9 mouse cellular contexts compared by ENCODE assay signal in genomic region chr4:40843726-40844125, GRCm38 (mm10). TPM values are rescaled to one million over a fixed set of nuclear protein-coding genes. Genes with fewer than 3 reads are reported as not detected.
DNase-seq lines count a peak whose midpoint lies in the region; ATAC-seq lines count a peak whose summit lies in the region.
"Had no signal": no experiment of that assay in that cellular context is flagged by ENCODE, and none has a peak within 500 bp of the region (broad histone marks: within the 10 kb centered on the region; RNA-seq: fewer than 3 reads in every experiment).

No protein-coding gene starts in this region.

- no peak overlapping the region for H3K4me2 ChIP-seq in midbrain, embryonic 11.5 days
- no peak overlapping the region for H3K4me2 ChIP-seq in forebrain, embryonic 15.5 days (replicated peaks)
- H3K4me2 ChIP-seq in neural tube, embryonic 14.5 days (ENCODE audit: low read depth, low read length), result no peak overlapping the region

- no peak overlapping the region for H3K9ac ChIP-seq in midbrain, embryonic 11.5 days (ENCODE audit: low read length)
- H3K9ac ChIP-seq in forebrain, embryonic 15.5 days (replicated peaks), result no peak overlapping the region
- H3K9ac ChIP-seq in neural tube, embryonic 14.5 days (replicated peaks; ENCODE audit: low read depth, low read length), result no peak overlapping the region

- peak overlapping the region; percentile 63 for H3K27ac ChIP-seq in midbrain, embryonic 10.5 days (replicated peaks)
- no peak overlapping the region for H3K27ac ChIP-seq in midbrain, embryonic 11.5 days (ENCODE audit: low read depth, low read length)
- H3K27ac ChIP-seq in forebrain, embryonic 15.5 days (replicated peaks), result peak overlapping the region; percentile 66
- H3K27ac ChIP-seq in neural tube, embryonic 14.5 days (ENCODE audit: low read depth, low read length), result peak overlapping the region; percentile 64; the same call in 1 of the 2 replicates

- 73% methylated on average over 8 of the region's 8 CpGs for WGBS in midbrain, embryonic 10.5 days
- WGBS in midbrain, embryonic 11.5 days, result 62% methylated on average over 8 of the region's 8 CpGs
- 73% methylated on average over 8 of the region's 8 CpGs for WGBS in forebrain, embryonic 15.5 days
- WGBS in neural tube, embryonic 14.5 days, result 76% methylated on average over 8 of the region's 8 CpGs

- ATAC-seq in midbrain, embryonic 11.5 days (ENCODE audit: low FRiP score), result no peak
- no peak for ATAC-seq in forebrain, embryonic 15.5 days (replicated peaks)
- ATAC-seq in inflammation-experienced regulatory T-cells, adult 6 months, result peak; percentile 3
- ATAC-seq in neural tube, embryonic 14.5 days (ENCODE audit: low read depth), result no peak

- H3K27me3 ChIP-seq in midbrain, embryonic 10.5 days (ENCODE audit: low read depth, poor library complexity, severe bottlenecking), result no peaks in the 10 kb centered on the region
- H3K27me3 ChIP-seq in midbrain, embryonic 11.5 days (ENCODE audit: control insufficient read depth, insufficient read depth, low read length), result no peaks in the 10 kb centered on the region
- H3K27me3 ChIP-seq in forebrain, embryonic 15.5 days, result no peaks in the 10 kb centered on the region
- no peaks in the 10 kb centered on the region for H3K27me3 ChIP-seq in neural tube, embryonic 14.5 days (ENCODE audit: control insufficient read depth, insufficient read depth, low read length)

- peaks cover 21% of the 10 kb centered on the region for H3K4me1 ChIP-seq in midbrain, embryonic 10.5 days
- peaks cover 3% of the 10 kb centered on the region for H3K4me1 ChIP-seq in midbrain, embryonic 11.5 days (ENCODE audit: control insufficient read depth, insufficient read depth, low read length)
- H3K4me1 ChIP-seq in forebrain, embryonic 15.5 days, result peaks cover 23% of the 10 kb centered on the region
- peaks cover 5% of the 10 kb centered on the region for H3K4me1 ChIP-seq in neural tube, embryonic 14.5 days (ENCODE audit: control insufficient read depth, insufficient read depth, low read length)

- H3K9me3 ChIP-seq in midbrain, embryonic 10.5 days (replicated peaks), result no peaks in the 10 kb centered on the region
- H3K9me3 ChIP-seq in midbrain, embryonic 11.5 days (ENCODE audit: control insufficient read depth, low read length), result no peaks in the 10 kb centered on the region
- no peaks in the 10 kb centered on the region for H3K9me3 ChIP-seq in forebrain, embryonic 15.5 days
- H3K9me3 ChIP-seq in neural tube, embryonic 14.5 days (ENCODE audit: control insufficient read depth, low read length), result no peaks in the 10 kb centered on the region

- 0 out of 2 replicates have a peak, but pooled peaks cover 3% of the 10 kb centered on the region for H3K36me3 ChIP-seq in midbrain, embryonic 10.5 days
- no peaks in the 10 kb centered on the region for H3K36me3 ChIP-seq in midbrain, embryonic 11.5 days (ENCODE audit: control insufficient read depth, insufficient read depth, low read length)
- H3K36me3 ChIP-seq in forebrain, embryonic 15.5 days, result no peaks in the 10 kb centered on the region
- H3K36me3 ChIP-seq in neural tube, embryonic 14.5 days (ENCODE audit: control insufficient read depth, insufficient read depth, low read length), result no peaks in the 10 kb centered on the region

- DNase-seq in midbrain, embryonic 10.5 days (ENCODE audit: low spot score), result no peak
- no peak for DNase-seq in midbrain, embryonic 11.5 days (ENCODE audit: low spot score, missing footprints)
- no peak for DNase-seq in Muller cell, postnatal 12 days (ENCODE audit: inconsistent ontology term)
- DNase-seq in urinary bladder, postnatal 36 days (ENCODE audit: low spot score in 2 of 2), result no peak
- DNase-seq in frontal cortex, postnatal 36 days (ENCODE audit: low spot score in 2 of 2), result no peak
- DNase-seq: adrenal gland, postnatal 25 days had no signal

- no peak overlapping the region for H3K4me3 ChIP-seq in midbrain, embryonic 10.5 days
- H3K4me3 ChIP-seq in midbrain, embryonic 11.5 days (ENCODE audit: low read depth, low read length), result no peak overlapping the region
- H3K4me3 ChIP-seq in forebrain, embryonic 15.5 days, result no peak overlapping the region
- H3K4me3 ChIP-seq in neural tube, embryonic 14.5 days (ENCODE audit: low read depth, low read length), result no peak overlapping the region

RNA-seq across cellular contexts. Expression of gene B4galt1, which starts 10.1 kb away (rescaled TPM):
- 18.3 and 18.4 TPM in 2 replicates for polyA plus RNA-seq in midbrain, embryonic 10.5 days (2016; fragmentation: Nextera tagmentation; extraction: Ambion mirVana)
- polyA plus RNA-seq in midbrain, embryonic 11.5 days (2014; fragmentation: Nextera tagmentation; extraction: Ambion mirVana), result 13.8 and 14.9 TPM in 2 replicates
- polyA plus RNA-seq in forebrain, embryonic 15.5 days (2015; fragmentation: Nextera tagmentation; extraction: Ambion mirVana), result 7.0 and 7.3 TPM in 2 replicates
- 10 to 100 TPM; 47.2 to 79.0 (median 56.0) TPM for polyA plus RNA-seq in inflammation-experienced regulatory T-cells, adult 6 months (2017; shearing (Covaris generic))
- 5.2 and 9.9 TPM in 2 replicates for polyA plus RNA-seq in neural tube, embryonic 14.5 days (2014; fragmentation: Nextera tagmentation; extraction: Ambion mirVana)
